Mouse (Mus musculus): ENCODE results near the gene Cryl1. TPM values are rescaled to one million over a fixed set of nuclear protein-coding genes. Genes with fewer than 3 reads are reported as not detected.

Cryl1 gene
- polyA plus RNA-seq, 1 experiment = 11.7 TPM

DNA sequence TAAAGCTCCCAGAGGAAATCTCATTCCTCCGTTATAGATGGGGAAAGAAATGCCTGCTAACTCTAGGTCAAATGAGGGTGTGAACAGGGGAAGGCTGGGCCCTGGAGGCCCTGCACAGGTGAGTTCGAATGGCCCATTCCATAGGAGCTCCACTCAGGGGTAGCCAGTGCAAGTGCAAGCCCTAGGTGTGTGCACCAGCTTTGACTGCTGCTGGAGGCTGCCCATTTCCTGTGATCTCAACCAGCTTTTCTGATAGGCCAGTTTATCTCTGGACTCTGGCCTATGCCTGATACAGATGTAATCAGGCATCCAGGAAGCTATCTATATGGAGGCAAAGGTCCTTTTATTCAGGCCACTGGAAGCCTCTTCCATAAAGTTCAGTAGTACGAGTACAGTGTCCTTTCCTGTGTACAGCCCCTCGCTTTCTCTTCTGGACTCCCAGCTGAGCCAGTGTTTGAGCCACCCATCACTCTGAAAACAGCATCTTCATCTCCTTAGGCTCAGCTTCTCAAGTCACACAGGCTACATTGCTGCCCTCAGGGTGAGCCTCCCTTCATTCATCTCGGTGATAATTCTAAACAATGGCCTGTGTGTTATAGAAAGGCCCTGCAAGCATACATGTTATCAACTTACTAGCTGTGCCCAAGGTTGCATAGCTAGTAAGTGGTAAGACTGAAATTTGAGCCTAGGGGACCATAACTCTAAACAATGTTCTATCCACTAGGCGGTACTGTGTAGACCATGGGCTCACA is 167.9 kb downstream of the Cryl1 start:
- TF ChIP-seq POLR2A (IDR thresholded peaks at IDR 0.05; ENCODE audit: borderline replicate concordance, extremely low read depth, insufficient read depth, insufficient read length, poor library complexity, severe bottlenecking) (no peak), CTCF (IDR thresholded peaks at IDR 0.05; ENCODE audit: borderline replicate concordance, extremely low read depth, insufficient read depth, insufficient read length) (no peak)
- no peak for DNase-seq (ENCODE audit: low read depth)

Other genes with a start within 250 kb of the Cryl1 start
- gene Ift88, start 25.5 kb upstream of the Cryl1 start, polyA plus RNA-seq (2012; rRNA removed) = 25.1 and 28.6 TPM in 2 replicates
- gene Il17d, start 126.2 kb upstream of the Cryl1 start, polyA plus RNA-seq (2012; rRNA removed) = 23.4 and 32.7 TPM in 2 replicates
- 36.4 and 44.7 TPM in 2 replicates for gene Eef1akmt1, start 173.1 kb upstream of the Cryl1 start, polyA plus RNA-seq (2012; rRNA removed)